Mouse (Mus musculus): ENCODE data around the gene Dleu7. TPM values are rescaled to one million over a fixed set of nuclear protein-coding genes. Genes with fewer than 3 reads are reported as not detected.

The Dleu7 gene
- polyA plus RNA-seq, 1 experiment from 2014 or later = not detected

DNA sequence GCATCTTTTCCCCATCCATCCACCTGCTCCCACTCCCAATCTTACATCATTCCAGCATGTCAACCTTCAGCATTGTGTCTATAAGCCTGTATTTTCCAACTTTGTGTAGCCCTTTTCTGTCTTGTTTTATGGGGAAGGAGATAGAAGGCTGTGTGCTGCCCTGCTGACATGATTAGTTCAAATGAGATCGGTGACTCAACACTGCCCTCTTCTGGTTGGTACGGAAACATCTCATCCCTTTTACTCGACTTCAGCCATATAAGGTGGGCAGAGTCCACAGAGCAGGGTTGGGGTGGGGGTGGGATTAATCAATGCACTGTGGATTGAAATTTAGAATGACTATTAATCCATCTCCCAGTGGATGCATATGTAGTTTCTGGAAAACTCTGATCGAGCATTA, 40.8 kb downstream of the Dleu7 start:
- H3K36me3 ChIP-seq (ENCODE audit: inconsistent target) = no peaks in the 10 kb centered on the region
- no peaks in the 10 kb centered on the region for H3K79me2 ChIP-seq (ENCODE audit: inconsistent target)
- no peak overlapping the region for H3K27ac ChIP-seq
- H3K4me3 ChIP-seq (ENCODE audit: inconsistent target) = no peak overlapping the region
- 13% methylated on average over 4 of the region's 4 CpGs for WGBS (ENCODE audit: missing documents)

DNA sequence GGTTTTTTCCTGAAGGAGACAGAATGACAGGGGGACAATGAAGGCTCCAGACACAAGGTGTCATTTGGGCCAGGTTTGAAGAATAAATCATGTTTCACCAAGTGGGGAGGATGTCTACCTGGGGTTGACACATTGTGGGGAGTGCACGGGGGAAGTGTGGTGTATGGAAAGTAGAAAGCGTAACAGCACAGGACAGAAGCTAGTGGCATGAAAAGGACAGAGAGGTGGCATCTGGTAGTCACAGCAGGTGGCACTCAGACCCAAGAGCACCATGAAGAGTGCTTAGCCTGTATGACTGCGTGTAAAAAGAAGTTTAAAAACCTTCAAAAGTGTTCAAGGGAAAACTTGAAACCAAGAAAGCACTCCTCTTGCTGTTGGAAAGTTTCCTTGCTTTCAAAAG, 42.8 kb downstream of the Dleu7 start:
- H3K27ac ChIP-seq = no peak overlapping the region
- 87% methylated on average over 3 of the region's 3 CpGs for WGBS (ENCODE audit: missing documents)

GRCm38 (mm10) chr14:62249251-62249650, 43.6 kb downstream of the Dleu7 start:
- Histone ChIP-seq H3K79me2 (ENCODE audit: inconsistent target) (no peaks in the 10 kb centered on the region), H3K4me3 (ENCODE audit: inconsistent target) (no peak overlapping the region)
- 100% methylated on average over 2 of the region's 2 CpGs for WGBS (ENCODE audit: missing documents)

More for the DNA sequence above, 42.8 kb downstream of the Dleu7 start:
- H3K4me3 ChIP-seq (ENCODE audit: inconsistent target) = no peak overlapping the region
- H3K79me2 ChIP-seq (ENCODE audit: inconsistent target) = no peaks in the 10 kb centered on the region
- no peaks in the 10 kb centered on the region for H3K36me3 ChIP-seq (ENCODE audit: inconsistent target)

DNA sequence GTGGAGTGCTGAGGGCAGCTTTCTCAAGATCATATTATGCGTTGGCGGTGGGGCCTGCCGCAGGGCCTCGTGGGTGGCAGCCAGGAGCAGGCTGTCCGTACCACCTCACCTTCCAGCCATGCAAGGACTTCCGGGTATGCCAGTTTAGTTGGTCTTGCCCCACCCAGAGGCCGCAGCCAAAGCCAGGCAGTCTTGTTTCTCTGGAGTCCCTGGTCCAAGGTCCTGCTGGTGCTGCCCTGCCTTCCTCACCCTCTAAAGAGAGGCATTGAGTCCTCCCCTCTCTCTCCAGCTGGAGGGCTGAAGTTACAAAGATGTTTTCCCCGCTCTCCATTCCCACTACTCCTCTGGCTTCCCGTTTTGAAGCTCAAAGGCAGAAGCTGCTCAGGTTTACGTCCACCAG, 44.1 kb downstream of the Dleu7 start:
- H3K4me3 ChIP-seq (ENCODE audit: inconsistent target) = no peak overlapping the region
- no peaks in the 10 kb centered on the region for H3K36me3 ChIP-seq (ENCODE audit: inconsistent target)
- WGBS (ENCODE audit: missing documents) = 94% methylated on average over 10 of the region's 10 CpGs
- no peaks in the 10 kb centered on the region for H3K79me2 ChIP-seq (ENCODE audit: inconsistent target)
- no peak overlapping the region for H3K27ac ChIP-seq

More at GRCm38 (mm10) chr14:62249251-62249650, 43.6 kb downstream of the Dleu7 start:
- Histone ChIP-seq H3K36me3 (ENCODE audit: inconsistent target) (no peaks in the 10 kb centered on the region), H3K27ac (no peak overlapping the region)

DNA sequence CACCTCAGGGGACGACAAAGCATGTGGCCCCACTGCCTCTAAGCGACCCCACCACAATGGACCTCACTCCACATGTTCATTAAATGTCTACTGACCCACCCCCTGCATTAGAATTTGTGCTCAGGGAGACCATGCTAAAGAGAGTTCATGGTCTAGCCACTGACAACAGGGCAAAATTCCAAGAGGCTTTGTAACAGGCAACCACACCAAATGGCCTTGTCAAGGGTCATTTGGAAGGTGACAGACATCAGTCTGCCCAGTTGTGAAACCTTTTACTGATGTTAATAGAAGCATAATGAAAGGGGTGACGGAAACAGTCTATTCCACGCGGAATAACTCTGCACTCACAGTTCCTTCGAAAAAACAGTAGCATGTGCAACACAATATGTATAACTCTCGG, 44.5 kb downstream of the Dleu7 start:
- Histone ChIP-seq H3K4me3 (ENCODE audit: inconsistent target) (no peak overlapping the region), H3K27ac (no peak overlapping the region), H3K36me3 (ENCODE audit: inconsistent target) (no peaks in the 10 kb centered on the region), H3K79me2 (ENCODE audit: inconsistent target) (no peaks in the 10 kb centered on the region)
- 88% methylated on average over 7 of the region's 7 CpGs for WGBS (ENCODE audit: missing documents)

DNA sequence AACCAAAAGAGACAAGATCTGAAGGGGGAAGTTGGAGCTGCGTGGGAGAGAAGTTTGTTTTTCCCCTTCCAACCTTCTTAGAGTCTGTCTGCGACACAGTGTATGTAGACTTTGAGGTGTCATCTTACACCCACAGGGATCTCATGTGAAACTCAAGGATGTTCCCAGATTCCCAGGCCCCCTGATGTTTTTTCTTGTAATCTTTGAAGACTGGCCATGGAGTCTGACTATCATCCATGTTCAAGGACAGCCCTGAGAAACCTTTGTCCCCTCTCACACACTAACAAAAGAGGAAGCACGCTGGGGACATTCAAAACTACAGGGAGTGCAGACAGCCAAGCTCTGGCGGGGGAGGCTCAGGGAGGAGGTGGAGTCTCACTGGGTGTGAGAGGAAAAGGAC, 47.3 kb downstream of the Dleu7 start:
- no peaks in the 10 kb centered on the region for H3K36me3 ChIP-seq (ENCODE audit: inconsistent target)
- 0% methylated on average over 4 of the region's 4 CpGs for WGBS (ENCODE audit: missing documents)
- no peaks in the 10 kb centered on the region for H3K79me2 ChIP-seq (ENCODE audit: inconsistent target)
- H3K27ac ChIP-seq = peak overlapping the region; percentile 43
- no peak overlapping the region for H3K4me3 ChIP-seq (ENCODE audit: inconsistent target)

- Histone ChIP-seq H3K36me3 (ENCODE audit: inconsistent target) (no peaks in the 10 kb centered on the region), H3K27ac (no peak overlapping the region), H3K79me2 (ENCODE audit: inconsistent target) (no peaks in the 10 kb centered on the region), H3K4me3 (ENCODE audit: inconsistent target) (no peak overlapping the region)
- WGBS (ENCODE audit: missing documents) = 88% methylated on average over 2 of the region's 2 CpGs
Measured at GRCm38 (mm10) chr14:62243530-62243929, 49.3 kb downstream of the Dleu7 start.

DNA sequence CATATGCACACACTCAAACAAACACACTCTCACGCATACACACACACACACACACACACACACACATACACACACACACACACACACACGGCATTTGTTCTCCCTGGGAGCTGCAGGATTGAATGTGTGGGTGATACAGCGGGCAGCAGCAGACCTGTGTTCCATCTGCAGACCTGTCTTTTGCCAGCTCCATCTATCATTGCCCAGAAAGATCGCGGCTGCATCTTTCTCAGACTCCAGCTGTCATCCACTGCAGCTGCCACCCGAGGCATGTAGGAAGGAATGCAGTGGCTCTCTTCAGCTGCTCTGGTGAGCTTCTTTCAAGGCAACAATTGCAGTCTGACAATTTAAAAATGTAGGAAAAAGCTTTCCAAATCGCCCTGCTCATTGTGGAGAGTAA, 56.9 kb downstream of the Dleu7 start:
- no peaks in the 10 kb centered on the region for H3K79me2 ChIP-seq (ENCODE audit: inconsistent target)
- no peak overlapping the region for H3K27ac ChIP-seq
- 99% methylated on average over 6 of the region's 7 CpGs for WGBS (ENCODE audit: missing documents)
- no peak overlapping the region for H3K4me3 ChIP-seq (ENCODE audit: inconsistent target)
- no peaks in the 10 kb centered on the region for H3K36me3 ChIP-seq (ENCODE audit: inconsistent target)

- Histone ChIP-seq H3K36me3 (ENCODE audit: inconsistent target) (no peaks in the 10 kb centered on the region), H3K79me2 (ENCODE audit: inconsistent target) (no peaks in the 10 kb centered on the region), H3K27ac (no peak overlapping the region), H3K4me3 (ENCODE audit: inconsistent target) (no peak overlapping the region)
- 83% methylated on average over 1 of the region's 1 CpGs for WGBS (ENCODE audit: missing documents)
Measured at GRCm38 (mm10) chr14:62235214-62235613, 57.6 kb downstream of the Dleu7 start.

- H3K36me3 ChIP-seq (ENCODE audit: inconsistent target) = no peaks in the 10 kb centered on the region
- WGBS (ENCODE audit: missing documents) = 33% methylated on average over 3 of the region's 3 CpGs
- H3K4me3 ChIP-seq (ENCODE audit: inconsistent target) = no peak overlapping the region
- no peak overlapping the region for H3K27ac ChIP-seq
- no peaks in the 10 kb centered on the region for H3K79me2 ChIP-seq (ENCODE audit: inconsistent target)
Measured at GRCm38 (mm10) chr14:62230968-62231367, 61.9 kb downstream of the Dleu7 start.

GRCm38 (mm10) chr14:62227101-62227500, 65.7 kb downstream of the Dleu7 start:
- Histone ChIP-seq H3K27ac (no peak overlapping the region), H3K79me2 (ENCODE audit: inconsistent target) (no peaks in the 10 kb centered on the region)
- 89% methylated on average over 5 of the region's 5 CpGs for WGBS (ENCODE audit: missing documents)

GRCm38 (mm10) chr14:62226576-62227047, 66.2 kb downstream of the Dleu7 start:
- 71% methylated on average over 11 of the region's 11 CpGs for WGBS (ENCODE audit: missing documents)
- no peak overlapping the region for H3K4me3 ChIP-seq (ENCODE audit: inconsistent target)

More at GRCm38 (mm10) chr14:62227101-62227500, 65.7 kb downstream of the Dleu7 start:
- H3K4me3 ChIP-seq (ENCODE audit: inconsistent target) = no peak overlapping the region
- no peaks in the 10 kb centered on the region for H3K36me3 ChIP-seq (ENCODE audit: inconsistent target)

More at GRCm38 (mm10) chr14:62226576-62227047, 66.2 kb downstream of the Dleu7 start:
- Histone ChIP-seq H3K79me2 (ENCODE audit: inconsistent target) (no peaks in the 10 kb centered on the region), H3K27ac (no peak overlapping the region), H3K36me3 (ENCODE audit: inconsistent target) (no peaks in the 10 kb centered on the region)

Other genes with a start within 250 kb of the Dleu7 start
- 17.4 to 24.0 TPM (median 22.1 TPM) in 3 replicates for gene Rnaseh2b, start 458 bp downstream of the Dleu7 start, polyA plus RNA-seq (2018)
- gene Gucy1b2, start 163.2 kb upstream of the Dleu7 start, polyA plus RNA-seq (2018) = not detected in 3 replicates

Measured in macrophage (primary cell).